15 mouse cellular contexts compared by ENCODE assay signal in genomic region chr12:8629537-8629936, GRCm38 (mm10). TPM values are rescaled to one million over a fixed set of nuclear protein-coding genes. Genes with fewer than 3 reads are reported as not detected.
"Had no signal": no experiment of that assay in that cellular context is flagged by ENCODE, and none has a peak within 500 bp of the region (broad histone marks: within the 10 kb centered on the region; RNA-seq: fewer than 3 reads in every experiment).

No protein-coding gene starts in this region.

- H3K9me3 ChIP-seq: limb, embryonic 13.5 days; midbrain, embryonic 15.5 days had no signal

- H3K4me2 ChIP-seq: limb, embryonic 13.5 days; midbrain, embryonic 15.5 days had no signal

- H3K4me3 ChIP-seq: limb, embryonic 13.5 days; midbrain, embryonic 15.5 days had no signal

- H3K27ac ChIP-seq: limb, embryonic 13.5 days; liver, embryonic 14.5 days; midbrain, embryonic 15.5 days had no signal

- DNase-seq: kidney, adult 11 months; kidney, postnatal 14 days; left cerebral cortex, postnatal 4 days; lung, adult 18-20 months; lung, postnatal 4 days; right cerebral cortex, adult 18-20 months; right cerebral cortex, postnatal 25 days had no signal

- H3K4me1 ChIP-seq: limb, embryonic 13.5 days; midbrain, embryonic 15.5 days had no signal

- H3K36me3 ChIP-seq: midbrain, embryonic 15.5 days had no signal

- H3K9ac ChIP-seq: limb, embryonic 13.5 days; liver, embryonic 14.5 days; midbrain, embryonic 15.5 days had no signal

- H3K27me3 ChIP-seq: limb, embryonic 13.5 days; midbrain, embryonic 15.5 days had no signal

- ATAC-seq: midbrain, embryonic 15.5 days had no signal

RNA-seq across cellular contexts. Expression of gene Slc7a15, which starts 30.7 kb away (rescaled TPM):
- polyA plus RNA-seq: intestine, embryonic 14.5 days; kidney, embryonic 14.5 days; limb, embryonic 13.5 days; lung, embryonic 16.5 days; midbrain, embryonic 15.5 days; neural tube, embryonic 14.5 days; stomach, embryonic 16.5 days had no signal
